Mouse (Mus musculus) forebrain, embryonic 10.5 days (tissue): ENCODE data around the gene Syngap1. TPM values are rescaled to one million over a fixed set of nuclear protein-coding genes. Genes with fewer than 3 reads are reported as not detected.
A peak's percentile ranks its signal among the peaks of the same experiment; 100 is the strongest.
"Not testable (repeated sequence)": the region's sequence is repeated elsewhere in the genome, so short reads cannot be mapped to it uniquely, and the experiment has no call there.

ENCODE experiments used
- DNase-seq: peaks from one replicate; pipeline ENCODE4 v3.0.0-alpha.2; 2017; ENCODE audit warnings: low spot score; ENCODE audit errors: extremely low spot score
- H3K27ac ChIP-seq: fragments of 300-500 bp; sonication (generic); 2 replicates; pipeline ENCODE4 v1.5.1; 2016; ENCODE audit warnings: mild to moderate bottlenecking
- H3K27me3 ChIP-seq: fragments of 300-500 bp; sonication (generic); 2 replicates; pipeline ENCODE4 v1.6.1; 2016; ENCODE audit warnings: mild to moderate bottlenecking; ENCODE audit not compliant: poor library complexity, severe bottlenecking
- H3K36me3 ChIP-seq: fragments of 300-500 bp; sonication (generic); replicated peaks from 2 replicates; pipeline ENCODE4 v1.6.1; 2016; ENCODE audit warnings: mild to moderate bottlenecking, moderate library complexity
- H3K4me1 ChIP-seq: fragments of 300-500 bp; sonication (generic); 2 replicates; pipeline ENCODE4 v1.6.1; 2016
- H3K4me3 ChIP-seq: fragments of 300-500 bp; sonication (generic); 2 replicates; pipeline ENCODE4 v1.5.1; 2016; ENCODE audit warnings: mild to moderate bottlenecking, moderate library complexity
- H3K9me3 ChIP-seq: fragments of 300-500 bp; sonication (generic); 2 replicates; pipeline ENCODE4 v1.6.1; 2016; ENCODE audit warnings: mild to moderate bottlenecking, moderate library complexity
- WGBS: fragments of 180-500 bp; shearing (Covaris S2); methylation state at CpG from one replicate; pipeline ENCODE4 v1.1.7; 2016; 5-methylcytosine and 5-hydroxymethylcytosine counted together
- polyA plus RNA-seq: library from polyadenylated mRNA; unstranded; fragments of >200 nt; fragmentation: Nextera tagmentation; extraction: Ambion mirVana; gene quantifications from 2 replicates; pipeline ENCODE4 v1.2.1, GENCODE M21; 2016

Gene Syngap1
- polyA plus RNA-seq, result 1.5 and 1.9 TPM in 2 replicates

- Histone ChIP-seq H3K4me1 (peaks cover 77% of the 10 kb centered on the region), H3K36me3 (peaks cover 33% of the 10 kb centered on the region), H3K9me3 (no peaks in the 10 kb centered on the region), H3K27me3 (peaks cover 14% of the 10 kb centered on the region; the same call in 1 of the 2 replicates), H3K27ac (peak within 1 kb of the TSS; percentile 96), H3K4me3 (peak within 1 kb of the TSS; percentile 84)
- WGBS, result under 1% methylated on average over 23 of the region's 24 CpGs
- DNase-seq, result peak; percentile 52
These were observed at the start of gene Syngap1 for GRCm38 (mm10) chr17:26941031-26941789. TSS of gene Syngap1 (plus strand) at chr17:26941253.

GRCm38 (mm10) chr17:26892635-26893375 lies 48.2 kb upstream of the Syngap1 start:
- WGBS, result 68% methylated on average over 16 of the region's 16 CpGs
- H3K27me3 ChIP-seq, result peaks cover 27% of the 10 kb centered on the region
- no peaks in the 10 kb centered on the region for H3K36me3 ChIP-seq
- no peak for DNase-seq
- no peak overlapping the region for H3K27ac ChIP-seq
- no peak overlapping the region for H3K4me3 ChIP-seq
- no peaks in the 10 kb centered on the region for H3K9me3 ChIP-seq
- H3K4me1 ChIP-seq, result peaks cover 22% of the 10 kb centered on the region

GRCm38 (mm10) chr17:26893492-26893891 lies 47.6 kb upstream of the Syngap1 start:
- 68% methylated on average over 6 of the region's 6 CpGs for WGBS
- no peaks in the 10 kb centered on the region for H3K9me3 ChIP-seq
- no peak overlapping the region for H3K27ac ChIP-seq
- no peak for DNase-seq
- no peak overlapping the region for H3K4me3 ChIP-seq
- peaks cover 20% of the 10 kb centered on the region; the same call in 1 of the 2 replicates for H3K27me3 ChIP-seq
- no peaks in the 10 kb centered on the region for H3K36me3 ChIP-seq
- peaks cover 22% of the 10 kb centered on the region for H3K4me1 ChIP-seq

GRCm38 (mm10) chr17:26894342-26894741 lies 46.7 kb upstream of the Syngap1 start:
- H3K4me1 ChIP-seq, result peaks cover 22% of the 10 kb centered on the region
- H3K27me3 ChIP-seq, result peaks cover 17% of the 10 kb centered on the region; the same call in 1 of the 2 replicates
- H3K9me3 ChIP-seq, result no peaks in the 10 kb centered on the region
- no peaks in the 10 kb centered on the region for H3K36me3 ChIP-seq
- no peak overlapping the region for H3K4me3 ChIP-seq
- WGBS, result 93% methylated on average over 6 of the region's 6 CpGs
- no peak for DNase-seq
- H3K27ac ChIP-seq, result no peak overlapping the region

GRCm38 (mm10) chr17:26895578-26895977 lies 45.5 kb upstream of the Syngap1 start:
- H3K27me3 ChIP-seq, result peaks cover 17% of the 10 kb centered on the region; the same call in 1 of the 2 replicates
- 13% methylated on average over 10 of the region's 10 CpGs for WGBS
- no peak overlapping the region for H3K27ac ChIP-seq
- DNase-seq, result peak; percentile 79
- no peaks in the 10 kb centered on the region for H3K36me3 ChIP-seq
- no peaks in the 10 kb centered on the region for H3K9me3 ChIP-seq
- no peak overlapping the region for H3K4me3 ChIP-seq
- peaks cover 22% of the 10 kb centered on the region for H3K4me1 ChIP-seq

GRCm38 (mm10) chr17:26900916-26901315 lies 40.1 kb upstream of the Syngap1 start:
- 84% methylated on average over 6 of the region's 6 CpGs for WGBS
- H3K9me3 ChIP-seq, result peaks cover 1% of the 10 kb centered on the region; the same call in 1 of the 2 replicates
- peaks cover 5% of the 10 kb centered on the region; the same call in 1 of the 2 replicates for H3K27me3 ChIP-seq
- 0 out of 2 replicates have a peak, but pooled peaks cover under 1% of the 10 kb centered on the region for H3K4me1 ChIP-seq
- H3K27ac ChIP-seq, result no peak overlapping the region
- H3K36me3 ChIP-seq, result no peaks in the 10 kb centered on the region
- H3K4me3 ChIP-seq, result no peak overlapping the region
- no peak for DNase-seq

GRCm38 (mm10) chr17:26904320-26904719 lies 36.7 kb upstream of the Syngap1 start:
- 61% methylated on average over 5 of the region's 5 CpGs for WGBS
- Histone ChIP-seq H3K27ac (no peak overlapping the region), H3K9me3 (peaks cover 15% of the 10 kb centered on the region), H3K4me3 (no peak overlapping the region), H3K27me3 (no peaks in the 10 kb centered on the region), H3K4me1 (no peaks in the 10 kb centered on the region), H3K36me3 (no peaks in the 10 kb centered on the region)
- DNase-seq, result no peak

GRCm38 (mm10) chr17:26907506-26907905 lies 33.5 kb upstream of the Syngap1 start:
- 95% methylated on average over 15 of the region's 15 CpGs for WGBS

GRCm38 (mm10) chr17:26915248-26915647 lies 25.8 kb upstream of the Syngap1 start:
- Histone ChIP-seq H3K27ac (no peak overlapping the region), H3K27me3 (no peaks in the 10 kb centered on the region), H3K4me1 (peaks cover 12% of the 10 kb centered on the region), H3K36me3 (peaks cover 9% of the 10 kb centered on the region), H3K4me3 (no peak overlapping the region), H3K9me3 (no peaks in the 10 kb centered on the region)
- no peak for DNase-seq
- 65% methylated on average over 1 of the region's 1 CpGs for WGBS

More at GRCm38 (mm10) chr17:26907506-26907905, 33.5 kb upstream of the Syngap1 start:
- H3K9me3 ChIP-seq, result peaks cover 15% of the 10 kb centered on the region
- not testable (repeated sequence) for H3K36me3 ChIP-seq, H3K4me1 ChIP-seq, H3K27me3 ChIP-seq, H3K4me3 ChIP-seq, DNase-seq, H3K27ac ChIP-seq

- Histone ChIP-seq H3K36me3 (peaks cover 25% of the 10 kb centered on the region), H3K9me3 (no peaks in the 10 kb centered on the region), H3K4me1 (peaks cover 12% of the 10 kb centered on the region), H3K27ac (peak within 1 kb of the TSS; percentile 93), H3K27me3 (no peaks in the 10 kb centered on the region), H3K4me3 (peak within 1 kb of the TSS; percentile 81)
- DNase-seq, result peak; percentile 100
- WGBS, result under 1% methylated on average over 64 of the region's 72 CpGs
These were observed 24.2 kb upstream of the Syngap1 start, which contains the start of gene Kifc5b for GRCm38 (mm10) chr17:26916711-26917482. TSS of gene Kifc5b (plus strand) at chr17:26917091.

GRCm38 (mm10) chr17:26917560-26917959 lies 23.5 kb upstream of the Syngap1 start:
- H3K4me1 ChIP-seq, result peaks cover 12% of the 10 kb centered on the region
- not testable (repeated sequence) for DNase-seq
- peak overlapping the region; percentile 93 for H3K27ac ChIP-seq

GRCm38 (mm10) chr17:26918343-26918742 lies 22.7 kb upstream of the Syngap1 start:
- Histone ChIP-seq H3K27me3 (no peaks in the 10 kb centered on the region), H3K4me3 (peak overlapping the region; percentile 81), H3K9me3 (no peaks in the 10 kb centered on the region), H3K27ac (no peak overlapping the region), H3K36me3 (peaks cover 33% of the 10 kb centered on the region), H3K4me1 (peaks cover 12% of the 10 kb centered on the region)
- 73% methylated on average over 2 of the region's 2 CpGs for WGBS
- no peak for DNase-seq

More at GRCm38 (mm10) chr17:26917560-26917959, 23.5 kb upstream of the Syngap1 start:
- not testable (repeated sequence) for H3K9me3 ChIP-seq, H3K27me3 ChIP-seq
- Histone ChIP-seq H3K4me3 (peak overlapping the region; percentile 81), H3K36me3 (peaks cover 26% of the 10 kb centered on the region)
- under 1% methylated on average over 12 of the region's 12 CpGs for WGBS
